Mouse (Mus musculus): ENCODE data around the gene Prelp.

The Prelp gene

DNA sequence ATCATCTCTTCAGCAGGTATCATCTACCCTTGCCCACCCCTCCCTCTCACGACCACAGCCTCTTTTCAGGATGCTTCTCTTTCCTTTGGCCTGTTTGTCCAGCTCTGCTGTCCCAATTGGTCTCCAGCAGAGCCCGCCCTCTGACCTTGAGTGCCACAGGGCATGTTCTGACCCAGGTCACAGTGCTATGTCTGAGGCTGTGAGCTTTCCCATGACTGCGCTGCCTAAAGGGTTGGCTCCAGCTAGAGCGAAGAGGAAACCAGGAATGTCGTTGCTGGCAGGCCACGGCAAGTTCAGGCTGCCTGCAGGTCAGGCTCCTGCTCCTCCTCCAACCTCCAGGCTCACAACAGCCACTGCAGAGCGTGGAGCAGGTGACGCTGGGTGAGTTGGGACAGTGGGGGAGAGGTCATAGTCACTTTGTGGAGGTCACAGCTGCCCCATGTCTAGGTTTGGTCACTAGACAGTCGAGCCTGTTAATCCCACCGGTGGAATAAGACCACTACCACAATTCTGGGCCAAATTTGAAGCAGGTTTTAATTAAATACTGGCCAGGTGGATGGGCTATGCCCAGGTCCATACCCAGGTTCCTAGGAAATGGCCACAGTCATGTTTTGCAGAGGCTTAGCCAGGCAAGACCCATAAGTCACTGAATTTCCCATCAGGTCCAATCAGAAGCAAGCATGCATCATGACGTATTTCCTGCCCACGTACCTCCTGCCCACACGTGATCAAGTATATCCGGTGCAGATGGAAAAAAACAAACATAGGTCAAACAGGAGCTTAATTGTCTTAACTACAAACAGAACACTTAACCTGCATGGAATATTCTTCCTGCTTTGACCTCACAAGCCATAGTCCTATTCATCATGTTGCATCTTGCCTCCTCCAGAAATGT, 12.3 kb upstream of the Prelp start:
- DNase-seq = no peak

DNA sequence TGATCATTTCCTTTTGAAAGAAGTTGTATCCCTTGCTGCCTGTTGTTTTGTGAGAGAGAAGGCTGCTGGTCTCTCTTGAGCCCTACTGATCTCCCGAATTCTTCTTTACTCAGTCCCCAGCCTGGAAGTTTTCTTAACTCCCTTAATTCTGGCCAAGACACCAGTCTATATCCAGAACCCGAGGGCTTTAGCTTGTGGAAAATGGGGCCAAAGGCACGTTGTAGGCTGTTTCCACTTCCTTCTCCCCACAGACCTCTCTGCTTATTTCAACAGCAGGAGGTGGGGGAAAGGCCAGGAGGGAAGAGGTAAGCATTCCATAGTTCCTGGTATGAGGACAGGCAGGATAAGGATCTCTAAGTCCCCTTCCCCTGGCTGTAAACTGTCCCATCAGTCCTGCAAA, 8.8 kb upstream of the Prelp start:
- DNase-seq = no peak

DNA sequence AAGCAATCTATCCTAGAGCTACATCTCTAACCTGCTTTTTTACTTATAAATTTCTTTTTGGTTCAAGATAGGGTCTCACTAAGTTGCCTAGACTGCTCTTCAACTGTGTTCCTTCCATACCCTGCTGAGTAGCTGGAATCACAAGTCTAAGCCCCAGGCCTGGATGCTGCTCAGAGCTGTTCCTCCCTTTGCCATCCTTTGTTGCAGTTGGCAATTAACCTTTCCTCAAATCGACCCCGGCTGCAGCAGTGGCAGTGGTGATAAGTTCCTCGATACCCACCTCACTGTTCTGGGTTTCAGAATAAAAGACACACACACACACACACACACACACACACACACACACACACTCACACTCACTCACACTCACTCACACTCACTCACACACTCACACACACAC, 4.0 kb upstream of the Prelp start:
- no peak for DNase-seq

DNA sequence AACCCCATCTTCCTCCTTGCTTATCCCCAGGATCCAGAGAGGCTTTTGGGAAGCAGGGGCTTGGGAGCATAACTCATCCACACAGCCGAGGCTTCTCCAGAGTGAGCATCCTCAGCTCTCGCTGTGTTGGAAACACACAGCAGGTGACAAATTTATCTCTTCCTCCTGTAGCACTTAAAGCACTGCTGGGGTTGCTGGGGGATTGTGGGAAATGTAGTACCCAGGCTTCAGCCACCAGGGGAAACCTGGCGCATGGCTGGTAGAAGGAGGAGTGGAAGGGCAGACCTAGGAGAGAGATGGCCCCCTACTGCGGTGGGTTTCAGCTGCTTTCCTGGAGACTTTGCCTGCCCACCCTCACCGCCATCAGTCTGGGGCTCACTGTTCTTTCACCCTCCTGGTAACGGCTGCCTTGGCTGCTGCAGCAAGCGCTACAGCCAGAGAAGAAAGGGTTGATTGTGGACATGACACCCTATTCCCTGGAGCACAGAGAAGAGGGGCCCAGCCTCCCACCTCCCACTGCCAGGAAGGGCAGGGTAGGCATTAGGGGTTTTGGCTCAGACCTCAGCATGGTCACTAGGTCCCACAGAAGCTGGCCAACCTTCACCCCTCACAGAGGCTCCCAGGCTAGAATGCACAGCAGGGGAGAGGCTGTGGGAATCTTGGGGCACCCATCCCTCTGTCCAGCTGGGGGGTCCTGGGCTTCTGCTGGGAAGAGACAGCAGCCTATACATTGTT, 3.1 kb upstream of the Prelp start:
- no peak for DNase-seq

DNA sequence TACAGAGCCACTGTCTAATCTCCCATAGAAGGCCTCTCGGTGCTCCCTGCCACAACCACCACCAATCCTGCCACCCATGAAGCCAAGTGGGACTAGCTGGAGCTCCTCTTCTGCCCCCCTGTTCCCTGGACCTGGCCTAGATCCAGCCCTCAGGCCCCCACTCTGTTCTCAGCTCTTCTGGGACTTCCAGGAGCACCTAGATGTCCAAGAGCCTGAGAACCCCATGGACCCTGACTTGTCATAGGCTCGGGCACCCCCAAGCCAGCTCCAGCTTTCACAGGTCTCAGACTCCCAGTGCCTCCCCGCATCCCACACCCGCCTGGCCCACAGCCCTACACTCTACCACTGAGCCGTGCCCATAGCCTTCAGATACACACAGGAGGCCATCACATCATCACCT, 1.9 kb upstream of the Prelp start:
- DNase-seq = no peak

DNA sequence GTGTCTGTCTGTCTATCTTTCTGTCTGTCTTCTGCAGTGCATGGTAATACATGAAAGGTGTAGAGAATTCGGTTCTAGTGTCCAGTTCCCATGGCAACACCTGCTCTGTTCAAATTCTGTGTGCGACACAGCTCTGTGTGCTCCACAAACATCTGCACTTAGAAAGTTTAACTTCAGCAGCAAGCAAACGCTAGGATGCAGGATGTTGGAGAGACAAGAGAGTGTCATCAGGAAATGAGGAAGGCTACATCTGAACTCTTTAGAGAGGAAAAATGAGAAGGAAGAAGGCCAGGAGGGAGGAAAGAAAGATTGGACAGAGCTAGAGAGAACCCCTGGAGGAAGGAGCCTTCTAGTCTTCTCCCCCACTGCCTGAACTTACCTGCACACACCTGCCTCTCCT, 338 bp downstream of the Prelp start:
- no peak for DNase-seq

DNA sequence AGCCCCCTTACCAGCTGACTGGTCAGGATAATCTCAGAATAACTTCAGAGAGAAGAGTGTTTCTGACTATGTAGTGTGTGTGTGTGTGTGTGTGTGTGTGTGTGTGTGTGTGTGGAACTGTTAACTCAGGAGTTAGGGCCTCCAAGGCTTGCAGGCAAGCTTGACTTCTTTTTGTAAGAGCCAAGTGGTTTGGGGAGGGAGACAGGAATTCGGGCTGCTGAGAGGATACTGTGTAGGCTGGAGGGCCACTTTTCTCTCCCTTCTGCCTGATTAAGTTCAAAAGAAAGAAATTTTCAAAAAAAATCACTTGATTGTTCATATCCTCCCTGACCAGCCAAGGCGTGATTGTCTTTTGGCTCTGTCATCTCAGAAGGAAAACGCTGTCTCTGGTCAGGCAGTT, 813 bp downstream of the Prelp start:
- no peak for DNase-seq

DNA sequence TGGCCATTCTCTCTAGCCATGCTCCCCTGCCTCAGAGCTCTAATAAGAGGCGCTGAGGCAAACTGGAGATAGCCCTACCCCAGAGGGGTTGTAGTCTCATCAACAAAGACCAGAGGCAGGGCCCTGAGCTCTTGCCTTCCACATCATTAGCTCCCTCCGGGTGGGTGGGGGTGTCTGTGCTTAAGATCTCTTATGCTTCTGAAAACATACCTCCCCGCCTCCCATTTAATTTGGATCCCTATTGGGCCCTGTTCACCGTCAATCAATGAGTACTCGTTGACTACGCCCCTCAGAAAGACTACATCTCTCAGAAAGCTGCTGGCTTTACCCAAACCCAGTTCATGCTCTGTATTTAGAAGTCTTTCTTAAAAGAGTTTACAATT, 3.1 kb downstream of the Prelp start:
- DNase-seq = no peak

DNA sequence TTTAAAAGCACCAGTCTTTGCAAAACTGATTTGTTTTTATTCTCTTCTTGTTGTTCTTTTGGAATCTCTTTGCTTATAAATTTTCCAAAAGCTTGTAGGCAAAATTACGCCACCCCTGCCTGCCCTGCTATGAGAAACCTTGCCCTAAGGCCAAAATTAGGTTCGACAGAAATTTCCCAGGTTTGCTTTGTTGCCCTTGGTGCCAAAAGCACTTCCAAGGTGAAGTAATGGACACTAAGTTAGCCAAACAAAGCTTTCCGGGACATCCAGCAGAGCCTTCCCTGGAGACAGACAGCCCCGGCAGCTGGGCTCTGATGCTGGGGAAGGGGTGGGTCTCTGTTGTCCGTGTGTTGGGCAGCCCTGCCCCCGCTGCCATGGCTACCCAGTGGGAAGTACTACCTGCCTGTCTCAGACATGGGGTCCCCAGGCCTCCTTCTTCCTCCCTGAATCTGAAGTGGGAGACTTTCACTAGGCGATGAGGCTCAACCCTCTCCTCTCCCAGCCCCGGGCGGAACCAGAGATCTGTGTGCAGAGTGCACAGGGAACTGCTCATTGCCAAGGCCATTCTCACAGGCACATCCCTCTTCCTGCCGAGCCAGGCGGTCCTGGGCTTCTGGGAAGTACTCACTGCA, 3.6 kb downstream of the Prelp start:
- DNase-seq = peak; percentile 48 to 67

DNA sequence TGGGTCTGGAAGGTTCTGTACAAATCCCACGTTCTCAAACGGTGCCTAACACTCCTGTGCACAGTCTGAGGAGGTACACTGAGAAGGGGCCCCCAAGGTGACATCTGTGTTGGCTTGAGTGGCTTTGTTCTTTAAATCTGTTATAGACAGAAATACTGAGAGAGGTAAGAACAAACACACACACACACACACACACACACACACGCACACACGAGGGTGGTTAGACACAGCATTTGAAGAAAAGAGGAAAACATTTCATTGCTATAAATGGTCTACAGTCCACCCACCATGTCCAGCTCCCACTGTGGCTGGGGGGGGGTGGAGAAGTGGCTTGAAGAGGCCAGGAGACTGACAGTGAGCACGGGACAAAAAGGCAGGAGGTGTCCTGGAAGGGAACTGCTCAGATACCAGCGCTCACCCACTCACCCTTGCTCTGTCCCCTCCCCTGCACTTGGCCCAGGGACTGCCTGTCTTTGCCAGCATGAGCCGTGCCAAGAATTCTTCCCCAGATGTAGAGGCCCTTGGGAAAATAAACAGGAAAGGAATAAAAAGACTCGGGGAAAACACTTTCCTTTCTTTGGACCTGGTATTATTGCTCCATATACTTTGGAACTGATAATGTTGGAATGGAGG, 5.4 kb downstream of the Prelp start:
- peak; percentile 87 to 93 for DNase-seq

DNA sequence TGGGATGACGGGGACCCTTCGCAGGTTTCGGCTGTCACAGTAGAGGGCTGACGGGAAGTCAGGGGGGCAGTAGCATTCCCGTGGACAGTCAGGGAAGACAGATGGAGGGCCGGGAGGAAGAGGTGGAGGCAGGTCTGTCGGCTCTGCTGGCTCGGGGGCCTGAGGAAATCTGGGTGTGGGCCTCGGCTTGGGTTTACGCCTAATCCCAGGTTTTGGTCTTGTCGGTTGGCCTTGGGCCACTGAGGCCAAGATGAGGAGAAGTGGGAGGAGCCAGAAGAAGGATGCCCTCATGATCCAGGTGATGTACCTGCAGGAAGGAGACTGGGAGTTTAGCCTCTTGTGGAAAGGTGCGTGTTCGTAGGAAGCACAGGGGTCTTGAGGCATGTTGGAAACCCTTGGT, 6.1 kb downstream of the Prelp start:
- DNase-seq = no peak

DNA sequence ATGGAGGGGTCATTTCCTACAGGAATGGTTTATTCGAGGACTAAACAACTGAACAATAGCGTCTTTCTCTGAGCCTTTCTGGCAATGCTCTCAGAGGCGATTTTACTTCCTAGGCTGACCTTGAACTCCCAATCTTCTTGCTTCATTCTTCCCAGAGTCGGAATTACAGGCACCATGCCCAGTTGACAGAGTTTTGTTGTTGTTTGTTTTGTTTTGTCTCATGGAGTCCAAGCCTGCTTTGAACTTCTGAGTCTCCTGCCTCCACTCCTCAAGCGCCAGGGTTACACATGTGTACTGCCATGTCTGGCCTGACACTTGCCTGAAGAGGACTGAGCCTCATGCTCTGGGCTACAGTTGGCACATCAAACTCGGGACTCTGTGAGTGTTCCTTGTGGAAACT, 8.2 kb downstream of the Prelp start:
- no peak for DNase-seq

DNA sequence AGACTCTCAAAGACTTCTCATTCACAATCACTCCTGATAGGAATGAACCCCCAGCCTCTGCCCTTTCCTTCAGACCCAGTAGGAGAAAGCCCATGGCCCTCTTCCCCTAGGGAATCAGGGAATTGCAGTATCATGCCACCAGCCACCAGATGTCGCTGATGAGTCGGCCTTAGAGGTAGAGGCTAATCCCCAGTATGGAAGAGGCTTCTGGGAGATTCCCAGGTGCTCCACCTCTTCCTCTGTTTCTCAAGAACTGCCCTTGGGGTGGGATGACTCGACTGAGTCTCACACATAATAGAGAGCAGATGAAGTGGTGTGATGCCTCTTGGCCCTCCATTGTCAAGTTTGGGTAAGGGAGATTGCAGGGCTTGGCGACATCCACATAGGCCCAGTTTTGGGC, 9.8 kb downstream of the Prelp start:
- peak; percentile 70 to 79 for DNase-seq

DNA sequence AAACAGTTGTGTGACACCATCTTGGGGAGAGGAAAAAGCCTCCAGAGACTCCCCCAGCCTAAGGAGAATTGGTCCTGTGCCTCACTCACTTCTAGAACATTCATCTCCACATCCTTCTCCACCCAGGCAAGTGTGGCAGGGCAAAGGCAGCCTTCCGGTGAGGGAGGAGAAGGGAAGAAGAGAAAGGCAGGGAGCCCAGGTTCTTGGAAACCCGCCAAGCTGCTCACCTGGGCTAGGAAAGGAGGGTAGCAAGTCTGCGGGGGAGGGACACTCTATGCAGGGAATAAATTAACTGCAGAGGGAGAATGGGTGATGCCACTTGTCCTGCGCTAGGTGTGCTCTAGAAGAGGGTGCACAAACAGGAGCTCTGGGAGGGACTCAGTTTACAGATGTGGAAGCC, 10.2 kb downstream of the Prelp start:
- no peak for DNase-seq

DNA sequence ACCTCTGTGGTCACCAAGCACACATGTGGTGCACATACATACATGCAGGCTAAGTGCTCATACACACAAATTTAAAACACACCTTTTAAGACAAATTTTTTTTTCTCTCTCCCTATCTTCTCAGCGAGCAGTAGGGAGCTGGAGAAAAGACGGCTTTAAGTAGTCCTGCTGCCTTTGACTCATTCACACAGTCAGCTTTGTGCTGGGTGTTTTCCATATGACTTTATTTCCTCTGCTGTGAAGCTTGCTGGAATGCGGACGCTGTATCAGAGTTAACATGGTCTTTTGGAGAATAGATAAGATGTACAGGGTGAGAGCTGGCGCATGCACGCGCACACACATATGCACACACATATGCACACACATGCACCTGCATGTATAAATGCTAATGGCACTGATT, 11.1 kb downstream of the Prelp start:
- no peak for DNase-seq

DNA sequence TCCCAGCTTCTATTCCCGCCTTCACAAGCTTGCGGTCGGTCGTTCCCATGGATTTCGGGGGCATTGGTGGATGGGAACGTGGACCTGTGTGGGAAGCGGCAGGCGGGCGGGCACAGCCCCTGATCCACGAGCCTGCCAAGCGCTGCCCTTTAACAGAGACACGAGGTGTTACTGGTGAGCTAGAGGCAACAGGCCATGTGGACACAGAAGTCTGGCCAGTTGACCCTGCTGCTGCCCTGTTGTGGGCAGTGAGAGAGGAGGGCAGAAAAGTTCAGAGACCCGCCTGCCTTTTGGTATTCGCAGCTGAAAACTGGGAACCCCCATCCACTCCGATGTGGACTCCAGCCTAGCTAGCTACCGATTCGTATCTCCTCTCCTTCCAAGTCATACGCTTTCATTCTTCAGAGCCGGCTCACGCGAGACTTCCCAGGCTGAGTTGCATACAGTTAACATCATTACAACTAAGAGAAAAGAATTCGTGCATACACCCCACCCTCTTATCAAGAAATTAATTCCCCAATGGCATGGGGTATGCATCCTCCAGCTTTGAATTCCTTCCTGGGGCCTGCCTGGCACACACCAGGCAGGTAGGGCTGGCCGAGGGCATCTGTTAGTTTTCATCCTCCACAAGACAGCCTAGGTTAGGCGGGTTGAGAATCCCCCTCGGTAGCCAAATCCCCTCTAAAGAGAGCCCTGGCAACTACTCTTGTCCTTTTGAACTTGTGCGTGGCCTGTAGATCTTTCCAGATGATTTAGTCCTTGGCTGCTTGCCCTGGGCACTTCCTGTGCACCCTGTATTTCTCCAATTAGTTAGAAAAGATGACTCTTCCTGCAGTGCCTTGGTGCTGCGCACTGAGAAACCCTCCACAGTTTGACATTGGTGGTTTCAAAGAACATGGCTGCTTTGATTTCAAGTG, 12.3 kb downstream of the Prelp start:
- DNase-seq = peak; percentile 47 to 51

DNA sequence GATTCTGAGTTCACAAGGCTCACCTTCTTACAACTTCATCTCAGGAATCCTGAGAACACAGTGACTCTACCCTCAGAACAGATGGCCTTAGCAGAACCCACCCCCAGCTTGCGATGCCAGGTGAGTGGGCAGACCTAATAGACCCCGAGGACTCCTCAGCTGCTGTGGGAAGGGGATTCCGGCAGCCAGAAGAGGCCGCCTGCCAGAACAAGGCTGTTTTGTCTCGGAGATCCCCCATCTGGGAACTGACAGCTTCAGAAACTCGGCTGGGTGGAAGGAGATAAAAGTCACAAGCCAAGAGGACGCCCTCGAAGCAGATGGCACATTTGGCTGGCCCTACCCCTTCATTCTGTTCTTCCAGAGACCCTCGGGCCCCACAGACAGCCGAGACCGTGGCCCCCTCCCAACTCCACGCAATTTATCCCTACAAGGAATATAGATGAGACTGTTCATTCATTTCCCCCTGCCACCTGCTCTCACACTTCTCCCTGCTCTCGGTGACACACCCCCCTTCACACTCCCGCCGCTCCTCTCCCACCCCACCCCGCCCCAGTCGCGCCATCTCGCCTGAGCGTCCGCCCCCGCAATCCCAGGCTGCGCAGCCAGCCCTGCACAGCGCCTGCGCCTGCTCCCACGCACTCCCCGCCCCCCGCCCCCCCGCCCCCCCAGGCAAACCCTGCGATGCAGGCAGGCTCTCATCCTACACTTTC, 13.1 kb downstream of the Prelp start, which contains the start of gene Optc:
TSS of gene Optc (minus strand) at position 51 of the 710 bp plus-strand sequence.
- peak; percentile 47 to 62 for DNase-seq

DNA sequence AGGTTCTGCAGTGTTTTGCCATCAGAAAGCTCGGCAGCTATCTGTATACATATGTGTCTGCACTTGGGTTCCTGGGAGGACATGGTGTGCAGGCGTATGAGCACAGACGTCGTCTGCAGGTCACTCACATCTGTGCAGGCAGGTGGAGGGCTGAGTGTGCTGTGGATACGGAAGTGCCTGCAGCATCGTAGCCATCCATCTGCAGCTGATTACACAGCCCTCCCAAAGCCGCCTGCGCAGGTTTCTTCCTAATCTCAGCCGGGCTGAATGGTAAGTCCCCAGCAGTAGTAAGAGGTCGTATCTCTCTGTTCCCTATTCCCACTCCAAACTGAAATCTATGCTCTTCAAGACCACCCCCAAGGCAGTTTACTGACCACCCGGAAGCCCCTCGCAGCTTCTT, 14.8 kb downstream of the Prelp start:
- no peak for DNase-seq

DNA sequence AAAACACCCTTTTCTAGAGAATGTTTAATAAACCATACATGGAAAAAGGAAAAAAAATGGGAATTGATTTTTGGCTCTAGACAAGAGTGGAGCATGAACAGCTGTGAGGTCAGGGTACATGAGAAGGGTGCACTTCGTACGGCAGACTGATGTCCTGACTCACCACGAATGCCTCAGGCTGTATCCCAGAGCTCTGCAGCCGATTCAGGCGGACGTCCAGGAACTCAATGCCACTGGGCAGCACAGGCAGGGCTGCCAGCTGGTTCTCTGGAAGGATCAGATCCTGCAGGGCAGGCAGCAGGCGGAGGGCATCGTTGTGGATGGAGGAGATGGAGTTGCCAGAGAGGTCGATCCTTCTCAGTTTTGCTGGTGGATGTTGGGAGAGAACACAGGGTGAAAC, 20.4 kb downstream of the Prelp start:
- no peak for DNase-seq

DNA sequence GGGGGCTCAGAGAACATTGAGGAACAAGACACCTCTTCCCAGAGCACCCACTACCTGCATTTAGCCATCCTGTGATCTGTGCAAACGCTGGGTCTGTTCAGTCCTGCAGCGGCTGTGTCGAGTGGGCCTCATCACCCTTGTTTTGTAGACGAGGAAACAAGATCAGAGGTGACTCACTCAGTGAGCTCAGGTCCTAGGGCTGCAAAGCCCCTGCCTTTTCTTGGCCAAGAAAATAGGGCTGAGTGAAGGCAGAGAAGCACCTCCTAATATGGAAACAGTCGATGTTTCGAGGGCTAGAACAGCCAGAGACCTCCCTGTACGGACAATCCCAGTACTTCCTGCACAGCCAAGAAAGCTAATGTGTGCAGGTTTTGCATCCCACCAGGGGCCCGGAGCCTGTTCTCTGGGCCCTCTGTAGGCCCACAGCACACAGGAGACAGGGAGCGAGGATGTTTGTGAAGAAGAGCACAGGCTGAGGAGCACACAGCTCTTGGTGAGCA, 22.1 kb downstream of the Prelp start:
- DNase-seq = no peak

DNA sequence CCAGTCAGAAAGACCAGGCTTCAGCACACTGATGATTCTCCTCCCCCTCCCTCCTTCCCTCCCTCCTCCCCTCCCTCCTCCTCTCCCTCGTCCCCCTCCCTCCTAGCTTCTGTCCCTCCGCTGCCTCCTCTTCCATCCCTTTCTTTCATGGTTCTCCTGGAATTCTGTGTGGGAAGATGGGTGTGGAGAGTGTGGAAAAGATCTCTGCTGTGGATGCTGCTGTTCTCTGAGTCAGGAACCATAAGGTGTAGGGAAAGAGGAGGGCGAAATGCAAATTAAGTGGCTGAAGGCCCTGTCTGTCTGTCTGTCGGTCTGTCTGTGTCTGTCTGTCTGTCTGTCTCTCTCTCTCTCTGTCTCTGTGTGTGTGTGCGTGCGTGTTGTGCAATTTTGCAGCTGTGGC, 23.9 kb downstream of the Prelp start:
- DNase-seq = no peak
